Mouse (Mus musculus) spleen, adult 12 weeks (tissue): ENCODE results near the gene Wipf3.

Experiments
- DNase-seq: peaks from one replicate; pipeline ENCODE4 v3.0.0; 2022; ENCODE audit warnings: low spot score

Wipf3 gene

GRCm38 (mm10) chr6:54432191-54432590 lies 2.8 kb downstream of the Wipf3 start:
- DNase-seq, result no peak

GRCm38 (mm10) chr6:54432806-54433545 lies 3.6 kb downstream of the Wipf3 start:
- DNase-seq, result no peak

GRCm38 (mm10) chr6:54434171-54434570 lies 4.8 kb downstream of the Wipf3 start:
- DNase-seq, result no peak

GRCm38 (mm10) chr6:54435663-54436062 lies 6.3 kb downstream of the Wipf3 start:
- DNase-seq, result no peak

- no peak for DNase-seq
Observed at GRCm38 (mm10) chr6:54436286-54436685, 6.9 kb downstream of the Wipf3 start.

GRCm38 (mm10) chr6:54438510-54438909 lies 9.1 kb downstream of the Wipf3 start:
- DNase-seq, result no peak

- no peak for DNase-seq
Observed at GRCm38 (mm10) chr6:54440658-54441057, 11.3 kb downstream of the Wipf3 start.

GRCm38 (mm10) chr6:54443657-54444056 lies 14.3 kb downstream of the Wipf3 start:
- no peak for DNase-seq

GRCm38 (mm10) chr6:54444086-54444485 lies 14.7 kb downstream of the Wipf3 start:
- no peak for DNase-seq

GRCm38 (mm10) chr6:54445249-54445818 lies 15.9 kb downstream of the Wipf3 start:
- no peak for DNase-seq

GRCm38 (mm10) chr6:54447353-54447752 lies 17.9 kb downstream of the Wipf3 start:
- no peak for DNase-seq

- DNase-seq, result no peak
Observed at GRCm38 (mm10) chr6:54459661-54460060, 30.3 kb downstream of the Wipf3 start.

GRCm38 (mm10) chr6:54460172-54460914 lies 30.9 kb downstream of the Wipf3 start:
- DNase-seq, result no peak

GRCm38 (mm10) chr6:54460915-54461671 lies 31.7 kb downstream of the Wipf3 start:
- no peak for DNase-seq

GRCm38 (mm10) chr6:54462766-54463165 lies 33.4 kb downstream of the Wipf3 start:
- no peak for DNase-seq

GRCm38 (mm10) chr6:54463701-54464458 lies 34.5 kb downstream of the Wipf3 start:
- DNase-seq, result no peak

GRCm38 (mm10) chr6:54464926-54465325 lies 35.5 kb downstream of the Wipf3 start:
- DNase-seq, result no peak

GRCm38 (mm10) chr6:54467371-54467770 lies 38.0 kb downstream of the Wipf3 start:
- no peak for DNase-seq

- DNase-seq, result no peak
Observed at GRCm38 (mm10) chr6:54471866-54472265, 42.5 kb downstream of the Wipf3 start.

GRCm38 (mm10) chr6:54472846-54473715 lies 43.7 kb downstream of the Wipf3 start:
- no peak for DNase-seq
